Mouse (Mus musculus) kidney, postnatal 0 days (tissue): ENCODE results near the gene Lrmda. TPM values are rescaled to one million over a fixed set of nuclear protein-coding genes. Genes with fewer than 3 reads are reported as not detected.

Experiments used
- ATAC-seq: fragments of 200-750 bp; cut with Nextera tagmentation; replicated peaks from 2 replicates; pipeline ENCODE4 v1.8.0; 2017; ENCODE audit warnings: low read depth, moderate number of reproducible peaks, moderate TSS enrichment, moderate library complexity; ENCODE audit not compliant: low FRiP score
- DNase-seq: peaks from one replicate; pipeline ENCODE4 v3.0.0-alpha.2; 2016; ENCODE audit warnings: low spot score
- H3K27ac ChIP-seq: fragments of 300-500 bp; sonication (generic); 2 replicates; pipeline ENCODE4 v1.5.1; 2014; ENCODE audit warnings: mild to moderate bottlenecking
- H3K27me3 ChIP-seq: fragments of 300-500 bp; sonication (generic); 2 replicates; pipeline ENCODE4 v1.6.1; 2014; ENCODE audit warnings: low read length, mixed read lengths; ENCODE audit not compliant: insufficient read depth
- H3K36me3 ChIP-seq: fragments of 300-500 bp; sonication (generic); 2 replicates; pipeline ENCODE4 v1.6.1; 2014; ENCODE audit warnings: low read length, mixed read lengths; ENCODE audit not compliant: insufficient read depth
- H3K4me1 ChIP-seq: fragments of 300-500 bp; sonication (generic); replicated peaks from 2 replicates; pipeline ENCODE4 v1.6.1; 2014; ENCODE audit warnings: antibody characterized with exemption, low read length, mixed read lengths; ENCODE audit not compliant: insufficient read depth
- H3K4me2 ChIP-seq: fragments of 300-500 bp; sonication (generic); 2 replicates; pipeline ENCODE4 v1.6.1; 2014; ENCODE audit warnings: mild to moderate bottlenecking, low read length, moderate library complexity, mixed read lengths
- H3K4me3 ChIP-seq: fragments of 300-500 bp; sonication (generic); replicated peaks from 2 replicates; pipeline ENCODE4 v1.5.1; 2014; ENCODE audit warnings: low read depth, low read length
- H3K9ac ChIP-seq: fragments of 300-500 bp; sonication (generic); 2 replicates; pipeline ENCODE4 v1.6.1; 2014; ENCODE audit warnings: low read depth, low read length
- H3K9me3 ChIP-seq: fragments of 300-500 bp; sonication (generic); replicated peaks from 2 replicates; pipeline ENCODE4 v1.6.1; 2016; ENCODE audit warnings: low read length, inconsistent platforms, mixed read lengths
- CTCF ChIP-seq: IDR thresholded peaks from 2 replicates; pipeline ENCODE4 v1.5.1; 2016; ENCODE audit warnings: antibody characterized with exemption, low read depth, mild to moderate bottlenecking, moderate library complexity
- WGBS: fragments of 180-500 bp; shearing (Covaris S2); extraction: QIAGEN DNeasy Blood & Tissue Kit; methylation state at CpG from one replicate; pipeline ENCODE4 v1.1.7; 2014; 5-methylcytosine and 5-hydroxymethylcytosine counted together
- polyA plus RNA-seq: library from polyadenylated mRNA; unstranded; fragments of >200 nt; fragmentation: Nextera tagmentation; extraction: Ambion mirVana; gene quantifications from 2 replicates; pipeline ENCODE4 v1.2.1, GENCODE M21; 2015

Lrmda gene
- polyA plus RNA-seq, 1 experiment from 2014 or later, result 0.83 TPM

- DNase-seq (peak; percentile 75), ATAC-seq (no peak)
- 50% methylated on average over 4 of the region's 4 CpGs for WGBS
- no peak for TF ChIP-seq CTCF
- H3K27me3 ChIP-seq, result no peaks in the 10 kb centered on the region
- H3K4me2 ChIP-seq, result no peak overlapping the region
- no peak overlapping the region; the same call in 1 of the 2 replicates for H3K27ac ChIP-seq
- H3K36me3 ChIP-seq, result no peaks in the 10 kb centered on the region
- H3K9ac ChIP-seq, result no peak overlapping the region
- H3K9me3 ChIP-seq, result no peaks in the 10 kb centered on the region
- H3K4me3 ChIP-seq, result no peak overlapping the region
- H3K4me1 ChIP-seq, result no peaks in the 10 kb centered on the region
These were observed 887.2 kb downstream of the Lrmda start for GRCm38 (mm10) chr14:22906716-22907115.

GRCm38 (mm10) chr14:22907221-22907620, 887.7 kb downstream of the Lrmda start:
- no peak for ATAC-seq
- TF ChIP-seq CTCF, result no peak
- DNase-seq, result no peak
- Histone ChIP-seq H3K9ac (no peak overlapping the region), H3K27me3 (no peaks in the 10 kb centered on the region), H3K4me3 (no peak overlapping the region), H3K9me3 (no peaks in the 10 kb centered on the region), H3K36me3 (no peaks in the 10 kb centered on the region), H3K4me1 (no peaks in the 10 kb centered on the region), H3K4me2 (no peak overlapping the region), H3K27ac (no peak overlapping the region)
- 57% methylated on average over 4 of the region's 4 CpGs for WGBS

- Histone ChIP-seq H3K36me3 (no peaks in the 10 kb centered on the region), H3K4me3 (no peak overlapping the region), H3K9me3 (no peaks in the 10 kb centered on the region), H3K9ac (no peak overlapping the region), H3K27ac (no peak overlapping the region), H3K4me1 (no peaks in the 10 kb centered on the region), H3K27me3 (no peaks in the 10 kb centered on the region), H3K4me2 (no peak overlapping the region)
- WGBS, result 78% methylated on average over 2 of the region's 2 CpGs
- no peak for DNase-seq
- no peak for TF ChIP-seq CTCF
- ATAC-seq, result no peak
These were observed 888.5 kb downstream of the Lrmda start for GRCm38 (mm10) chr14:22908006-22908405.

GRCm38 (mm10) chr14:22915463-22915862, 896.0 kb downstream of the Lrmda start:
- Histone ChIP-seq H3K9ac (no peak overlapping the region), H3K4me1 (no peaks in the 10 kb centered on the region), H3K4me3 (no peak overlapping the region), H3K4me2 (no peak overlapping the region), H3K9me3 (no peaks in the 10 kb centered on the region), H3K36me3 (no peaks in the 10 kb centered on the region), H3K27me3 (no peaks in the 10 kb centered on the region), H3K27ac (no peak overlapping the region)
- no peak for ATAC-seq
- TF ChIP-seq CTCF, result no peak
- WGBS, result 95% methylated on average over 3 of the region's 3 CpGs
- DNase-seq, result no peak

- DNase-seq, result no peak
These were observed 899.0 kb downstream of the Lrmda start for GRCm38 (mm10) chr14:22918499-22918898.

GRCm38 (mm10) chr14:22918931-22919330, 899.4 kb downstream of the Lrmda start:
- DNase-seq, result no peak

More at GRCm38 (mm10) chr14:22918499-22918898, 899.0 kb downstream of the Lrmda start:
- Histone ChIP-seq H3K4me2 (no peak overlapping the region), H3K27me3 (no peaks in the 10 kb centered on the region), H3K27ac (no peak overlapping the region), H3K9me3 (no peaks in the 10 kb centered on the region), H3K4me1 (no peaks in the 10 kb centered on the region), H3K36me3 (no peaks in the 10 kb centered on the region), H3K4me3 (no peak overlapping the region), H3K9ac (no peak overlapping the region)
- 89% methylated on average over 3 of the region's 3 CpGs for WGBS
- no peak for TF ChIP-seq CTCF
- ATAC-seq, result no peak

GRCm38 (mm10) chr14:22921152-22921551, 901.6 kb downstream of the Lrmda start:
- no peak overlapping the region for H3K27ac ChIP-seq
- no peak for DNase-seq
- ATAC-seq, result no peak

More at GRCm38 (mm10) chr14:22918931-22919330, 899.4 kb downstream of the Lrmda start:
- ATAC-seq, result no peak
- H3K4me2 ChIP-seq, result no peak overlapping the region
- H3K27ac ChIP-seq, result no peak overlapping the region
- WGBS, result 68% methylated on average over 2 of the region's 2 CpGs
- H3K27me3 ChIP-seq, result no peaks in the 10 kb centered on the region
- H3K4me3 ChIP-seq, result no peak overlapping the region
- H3K9ac ChIP-seq, result no peak overlapping the region
- no peak for TF ChIP-seq CTCF
- no peaks in the 10 kb centered on the region for H3K36me3 ChIP-seq
- H3K9me3 ChIP-seq, result no peaks in the 10 kb centered on the region
- no peaks in the 10 kb centered on the region for H3K4me1 ChIP-seq

More at GRCm38 (mm10) chr14:22921152-22921551, 901.6 kb downstream of the Lrmda start:
- Histone ChIP-seq H3K4me2 (no peak overlapping the region), H3K9ac (no peak overlapping the region), H3K4me1 (no peaks in the 10 kb centered on the region), H3K27me3 (no peaks in the 10 kb centered on the region), H3K9me3 (no peaks in the 10 kb centered on the region), H3K36me3 (no peaks in the 10 kb centered on the region), H3K4me3 (no peak overlapping the region)
- no peak for TF ChIP-seq CTCF
